Mouse (Mus musculus) cerebellum, postnatal 4 days (tissue): ENCODE measurements around the gene H2al2b.
"Not testable (repeated sequence)": the region's sequence is repeated elsewhere in the genome, so short reads cannot be mapped to it uniquely, and the experiment has no call there.

Experiments
- DNase-seq, 2 experiments: peaks; one replicate each; pipeline ENCODE4 v3.0.0; 2022; ENCODE audit warnings: low spot score in 2 of 2, mixed read lengths in 1 of 2

H2al2b gene

GRCm38 (mm10) chrY:2720574-2720973 lies at the start of gene H2al2b:
TSS of gene H2al2b (minus strand) at chrY:2720674.
- DNase-seq = not testable (repeated sequence)
